Mouse (Mus musculus) ovary, adult 18-20 months (tissue): ENCODE measurements around the gene Sap30bp.

Experiments
- DNase-seq: peaks from one replicate; pipeline ENCODE4 v3.0.0; 2022; ENCODE audit warnings: low spot score, mixed read lengths

Gene Sap30bp

GRCm38 (mm10) chr11:116002894-116003293 lies 69.8 kb downstream of the Sap30bp start:
- no peak for DNase-seq

- DNase-seq = no peak
These were observed 71.2 kb downstream of the Sap30bp start for GRCm38 (mm10) chr11:116004186-116004823.

- DNase-seq = peak; percentile 74
These were observed 72.0 kb downstream of the Sap30bp start for GRCm38 (mm10) chr11:116004840-116005700.

- DNase-seq = no peak
These were observed 72.8 kb downstream of the Sap30bp start for GRCm38 (mm10) chr11:116005701-116006419.

GRCm38 (mm10) chr11:116007095-116007850 lies 74.2 kb downstream of the Sap30bp start:
- DNase-seq = no peak

- no peak for DNase-seq
These were observed 75.3 kb downstream of the Sap30bp start for GRCm38 (mm10) chr11:116008411-116008810.

GRCm38 (mm10) chr11:116008832-116009375 lies 75.8 kb downstream of the Sap30bp start:
- no peak for DNase-seq

- no peak for DNase-seq
These were observed 76.6 kb downstream of the Sap30bp start for GRCm38 (mm10) chr11:116009661-116010060.

- DNase-seq = no peak
These were observed 77.1 kb downstream of the Sap30bp start for GRCm38 (mm10) chr11:116010146-116010545.

GRCm38 (mm10) chr11:116010948-116011347 lies 77.9 kb downstream of the Sap30bp start:
- no peak for DNase-seq

GRCm38 (mm10) chr11:116011529-116012261 lies 78.6 kb downstream of the Sap30bp start:
- no peak for DNase-seq

GRCm38 (mm10) chr11:116012262-116012947 lies 79.3 kb downstream of the Sap30bp start, which contains the start of gene Galk1:
Gene Galk1, minus strand, starts transcription at chr11:116012719.
- peak; percentile 89 for DNase-seq

GRCm38 (mm10) chr11:116014821-116015220 lies 81.7 kb downstream of the Sap30bp start:
- DNase-seq = no peak
